Mouse (Mus musculus) mouse trophoblast stem cell (cell line): Measurements from ENCODE around the gene Tmem30b.
"Not testable (repeated sequence)": the region's sequence is repeated elsewhere in the genome, so short reads cannot be mapped to it uniquely, and the experiment has no call there.

Experiments
- in situ Hi-C, 2 experiments: fragments of 300-500 bp; cut with MseI, MboI; formaldehyde crosslinking; loops; 2 replicates in 1 of 2; 3 replicates in 1 of 2; pipeline ENCODE4 v1.15.1; 2025

Gene Tmem30b

DNA sequence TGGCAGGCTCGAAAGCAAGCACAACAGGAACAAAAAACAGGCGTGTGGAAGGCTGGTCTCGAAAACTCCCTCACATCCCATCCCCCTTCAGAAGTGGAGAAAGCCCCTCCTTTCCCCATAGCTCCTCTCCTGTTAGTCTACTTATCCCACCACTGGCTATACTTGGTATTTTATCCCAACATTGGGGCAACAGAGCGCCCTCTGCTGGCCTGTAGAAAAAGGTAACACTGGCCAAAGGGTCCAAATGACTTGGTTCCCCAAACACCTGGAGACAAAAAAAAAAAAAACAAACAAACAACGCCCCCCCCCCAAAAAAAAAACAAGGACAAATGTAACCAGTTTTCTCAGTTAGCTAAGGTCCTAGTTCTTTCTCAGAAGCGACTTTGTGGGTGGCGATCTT is 13.9 kb upstream of the Tmem30b start:
- in situ Hi-C loops, result loop anchor here in 1 of 2 experiments (25.0 kb wide), 1 partner anchor 352 kb away; the partner anchor contains the start of gene Hif1a

DNA sequence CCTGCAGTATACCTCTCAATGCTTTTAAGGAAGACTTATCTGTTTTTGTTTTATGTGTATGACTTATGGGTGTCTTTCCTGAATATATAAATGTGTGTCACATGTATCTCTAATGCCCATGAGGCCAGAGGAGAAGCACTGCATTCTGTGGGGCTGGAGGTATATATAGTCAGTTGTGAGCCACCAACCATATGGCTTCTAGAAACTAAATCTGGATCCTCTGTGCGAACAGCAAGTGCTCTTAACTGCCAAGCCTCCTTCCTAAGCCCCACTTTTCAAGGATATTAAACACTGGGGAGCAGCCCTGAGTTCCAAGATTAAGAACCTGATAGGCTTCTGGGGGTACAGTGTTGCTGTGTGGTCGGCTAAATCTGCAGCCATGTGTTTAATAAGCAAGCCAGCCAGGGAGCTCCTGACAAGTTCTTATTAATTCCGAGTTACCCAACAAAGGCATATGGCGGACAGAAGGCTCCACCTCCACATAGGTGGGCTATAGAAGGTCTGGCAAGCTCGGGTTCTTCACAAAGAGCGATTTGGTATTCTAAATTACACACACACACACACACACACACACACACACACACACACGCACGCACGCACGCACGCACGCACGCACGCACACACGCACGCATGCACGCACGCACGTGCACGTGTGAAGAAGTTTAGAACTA is 12.5 kb upstream of the Tmem30b start:
- in situ Hi-C loops, result loop anchor here in 1 of 2 experiments (25.0 kb wide), 1 partner anchor 354 kb away; the partner anchor contains the start of gene Hif1a

DNA sequence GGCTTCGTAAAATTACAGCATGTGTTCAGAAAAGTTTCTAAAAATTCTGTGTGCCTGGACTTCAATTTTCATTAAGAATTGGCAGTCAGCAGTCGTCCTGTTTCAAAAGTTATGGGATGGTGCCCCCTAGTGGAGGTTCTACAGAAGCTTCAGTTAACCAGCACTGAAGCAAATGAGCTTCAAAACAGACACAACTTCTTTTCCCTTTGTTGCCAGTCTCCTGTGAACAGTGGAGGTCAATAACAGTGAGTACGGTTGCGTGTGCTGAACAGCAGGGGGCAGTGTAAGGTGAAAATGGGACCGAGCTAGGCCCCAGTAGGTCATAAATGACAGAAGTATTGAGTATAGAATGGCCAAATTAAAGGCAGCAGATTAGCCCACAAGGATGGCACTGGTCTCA is 8.0 kb upstream of the Tmem30b start:
- in situ Hi-C loops, result loop anchor here in 1 of 2 experiments (25.0 kb wide), 1 partner anchor 358 kb away; the partner anchor contains the start of gene Hif1a

DNA sequence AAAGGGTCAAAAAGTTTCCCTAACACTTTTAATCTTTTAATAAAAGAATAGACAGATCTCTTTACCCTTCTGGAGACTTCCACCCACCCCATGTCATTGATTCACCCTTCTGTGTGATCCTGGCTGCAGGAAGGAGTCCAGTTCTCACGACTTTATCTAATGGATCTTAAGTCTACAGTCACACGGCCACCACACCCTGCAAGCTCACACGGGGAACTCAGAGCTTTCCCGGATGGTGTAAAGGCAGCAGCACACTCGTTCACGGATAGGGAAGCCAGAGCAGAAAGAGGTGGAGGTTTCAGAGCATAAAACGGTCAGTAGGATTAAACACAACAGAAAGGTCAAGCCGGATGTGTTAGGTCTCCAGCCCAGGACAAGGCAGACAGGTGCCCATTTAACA is 2.1 kb upstream of the Tmem30b start:
- in situ Hi-C loops, result no loop called here

DNA sequence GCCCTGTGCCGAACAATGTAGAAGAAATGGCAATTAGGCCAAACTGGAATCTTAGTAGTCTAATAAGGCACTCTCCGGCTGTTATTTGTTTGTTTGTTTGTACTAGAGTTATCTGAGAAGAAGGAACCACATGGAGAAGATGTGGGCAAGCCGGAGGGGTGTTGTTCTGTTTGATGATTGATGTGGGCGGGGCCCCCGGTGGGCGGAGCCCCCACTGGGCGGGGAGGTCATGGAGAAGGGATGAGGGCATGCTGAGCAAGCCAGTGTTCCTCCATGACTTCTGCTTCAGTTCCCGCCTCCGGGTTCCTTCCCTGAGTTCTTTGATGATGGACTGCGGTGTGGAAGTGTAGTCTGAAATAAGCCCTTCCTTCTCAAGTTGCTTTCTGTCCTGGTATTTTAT is 1.5 kb upstream of the Tmem30b start:
- in situ Hi-C loops, result no loop called here

DNA sequence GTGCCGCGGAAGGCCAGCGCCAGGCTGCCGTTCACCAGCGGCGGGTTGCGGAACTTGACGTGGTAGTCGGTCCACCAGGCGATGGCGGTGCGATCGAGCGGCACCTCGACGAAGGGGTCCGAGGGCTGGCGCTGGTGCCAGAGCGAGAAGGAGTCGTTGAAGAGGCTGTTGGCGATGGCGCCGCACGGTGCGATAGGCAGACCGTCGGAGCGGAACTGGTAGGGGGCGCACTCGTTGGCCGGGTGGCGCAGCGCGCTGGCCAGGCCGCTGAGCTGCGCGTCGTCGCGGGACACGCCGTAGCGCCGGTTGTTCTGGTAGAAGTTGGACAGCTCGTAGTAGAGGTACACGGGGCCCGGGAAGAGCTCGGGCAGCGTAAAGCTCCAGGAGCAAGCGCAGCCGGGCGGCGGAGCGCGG is 513 bp downstream of the Tmem30b start:
- in situ Hi-C loops, result no loop called here

- in situ Hi-C loops, result no loop called here
These were observed 1.2 kb downstream of the Tmem30b start for GRCm38 (mm10) chr12:73544736-73545671.

GRCm38 (mm10) chr12:73543191-73543590 is 3.0 kb downstream of the Tmem30b start:
- in situ Hi-C loops, result no loop called here

DNA sequence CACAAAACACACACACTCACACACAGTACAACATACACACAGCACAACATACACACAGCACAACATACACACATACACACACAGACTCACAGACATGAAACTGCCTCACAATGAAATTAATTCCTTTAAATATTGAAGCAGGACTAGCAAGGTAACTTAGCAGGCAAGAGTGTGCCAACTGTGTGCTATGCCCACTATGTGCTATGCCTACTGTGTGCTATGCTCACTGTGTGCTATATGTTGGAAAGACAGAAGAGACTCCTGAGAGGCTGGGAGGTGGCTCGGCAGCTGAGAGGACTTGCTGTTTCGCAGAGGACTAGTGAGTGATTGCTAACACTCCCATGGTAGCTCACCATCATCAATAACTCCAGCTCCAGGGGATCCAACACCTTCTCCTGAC is 5.8 kb downstream of the Tmem30b start:
- in situ Hi-C loops, result no loop called here

DNA sequence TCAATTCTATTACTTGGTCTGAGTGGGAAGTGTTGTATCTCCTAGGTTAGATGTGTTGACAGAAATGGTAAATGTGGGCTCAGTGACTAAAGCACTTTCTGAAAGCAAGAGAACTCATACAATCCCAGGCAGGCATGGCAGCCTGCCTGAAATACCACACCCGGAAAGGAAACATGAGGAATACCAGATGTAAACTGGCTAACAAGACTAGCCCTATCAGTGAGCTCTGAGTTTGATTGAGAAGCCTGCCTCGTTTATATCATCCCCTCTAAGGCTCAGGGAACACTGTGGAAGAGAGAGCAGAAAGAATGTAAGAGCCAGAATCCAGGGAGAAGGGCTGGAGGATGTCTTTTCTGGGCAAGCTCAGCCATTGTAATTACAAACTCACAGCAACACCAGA is 7.0 kb downstream of the Tmem30b start:
- in situ Hi-C loops, result no loop called here

DNA sequence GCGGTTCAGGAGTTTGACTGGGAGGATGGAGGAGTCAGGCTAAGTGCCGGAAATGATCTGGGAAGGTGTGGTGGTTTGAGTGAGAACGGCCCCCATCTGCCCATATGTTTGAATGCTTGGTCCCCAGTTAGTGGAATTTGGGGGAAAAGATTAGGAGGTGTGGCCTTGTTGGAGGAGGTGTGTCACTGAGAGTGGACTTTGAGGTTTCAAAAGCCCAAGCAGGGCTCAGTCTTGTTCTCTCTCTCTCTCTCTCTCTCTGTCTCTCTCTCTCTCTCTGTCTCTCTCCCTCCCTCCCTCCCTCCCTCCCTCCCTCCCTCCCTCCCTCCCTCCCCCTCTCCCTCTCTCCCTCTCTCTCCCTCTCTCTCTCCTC is 8.1 kb downstream of the Tmem30b start:
- in situ Hi-C loops, result not testable (repeated sequence)

GRCm38 (mm10) chr12:73537499-73538138 is 8.6 kb downstream of the Tmem30b start:
- in situ Hi-C loops, result no loop called here

DNA sequence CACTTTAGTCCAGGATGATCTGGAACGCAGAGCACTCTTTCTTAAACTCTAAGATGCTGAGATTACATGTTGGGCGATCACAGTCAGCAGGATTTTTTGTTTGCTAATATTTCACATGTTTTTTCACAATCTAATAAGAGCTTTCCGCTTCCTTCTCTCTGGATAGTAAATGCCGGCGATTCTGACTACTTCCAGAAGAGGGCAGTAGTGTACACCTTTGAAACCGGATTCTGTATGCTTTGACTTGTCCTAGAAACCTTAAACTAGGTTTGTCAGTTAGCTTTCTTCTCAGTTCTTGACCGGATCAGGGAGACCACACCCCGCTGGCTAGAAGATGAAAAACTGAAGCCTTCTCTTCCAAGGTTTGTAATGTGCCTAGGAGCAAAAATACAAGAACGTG is 11.6 kb downstream of the Tmem30b start:
- in situ Hi-C loops, result no loop called here

- in situ Hi-C loops, result no loop called here
These were observed 14.2 kb downstream of the Tmem30b start for GRCm38 (mm10) chr12:73531889-73532479.

- in situ Hi-C loops, result no loop called here
These were observed 16.6 kb downstream of the Tmem30b start for GRCm38 (mm10) chr12:73529590-73529989.

GRCm38 (mm10) chr12:73529131-73529530 is 17.1 kb downstream of the Tmem30b start:
- in situ Hi-C loops, result no loop called here

- in situ Hi-C loops, result not testable (repeated sequence)
These were observed 18.1 kb downstream of the Tmem30b start for GRCm38 (mm10) chr12:73528142-73528541.

DNA sequence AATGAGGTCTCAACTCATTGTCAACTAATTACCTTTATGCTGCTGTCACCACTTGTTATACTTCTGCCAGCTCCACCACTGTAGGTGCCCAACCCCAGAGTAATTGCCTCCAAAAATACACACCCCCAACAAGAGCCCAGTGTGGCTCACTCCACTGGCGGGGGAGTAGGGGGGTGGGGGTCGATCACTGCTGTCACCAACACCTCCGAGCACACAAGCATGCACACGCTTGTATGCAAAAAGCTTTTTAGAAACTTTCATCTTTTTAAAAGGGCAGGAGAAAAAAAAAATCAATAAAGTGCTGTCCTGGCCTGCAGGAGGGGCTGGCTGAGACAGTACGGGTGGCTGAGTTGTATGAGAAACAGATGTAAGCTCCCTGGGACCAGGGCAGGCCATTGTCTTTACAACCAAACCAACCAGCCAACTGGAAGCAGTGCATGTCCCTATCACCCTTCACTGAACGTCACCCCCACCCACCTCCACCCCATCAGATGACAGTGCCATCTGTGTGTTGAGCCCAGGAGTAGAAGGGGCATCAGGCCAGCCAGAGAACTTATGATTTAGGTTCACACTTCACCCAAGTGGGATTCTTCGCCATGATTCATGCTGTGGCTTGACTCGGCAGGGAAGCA is 20.8 kb downstream of the Tmem30b start:
- in situ Hi-C loops, result no loop called here

- in situ Hi-C loops, result no loop called here
These were observed 23.1 kb downstream of the Tmem30b start for GRCm38 (mm10) chr12:73523066-73523465.

DNA sequence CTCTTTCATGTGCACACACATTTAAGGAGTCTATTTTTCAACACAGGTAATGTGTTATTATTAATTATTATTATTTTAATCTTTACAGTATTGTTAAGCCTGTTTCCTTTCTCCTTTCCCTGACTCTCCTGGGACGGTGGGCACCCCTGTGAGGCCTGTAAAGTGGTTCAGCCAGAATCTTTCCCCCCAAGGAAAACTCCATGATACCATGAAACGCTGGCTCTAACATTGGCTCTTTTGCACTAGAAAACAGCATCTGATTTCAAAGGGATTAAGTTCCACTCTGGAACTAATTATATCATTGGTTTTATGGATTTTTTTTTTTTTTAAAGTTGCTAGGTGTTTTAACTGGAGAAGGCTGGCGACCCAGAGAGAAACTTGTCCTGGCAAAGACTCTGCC is 24.2 kb downstream of the Tmem30b start:
- in situ Hi-C loops, result no loop called here

- in situ Hi-C loops, result no loop called here
These were observed 24.9 kb downstream of the Tmem30b start for GRCm38 (mm10) chr12:73521238-73521841.
